Mouse (Mus musculus): ENCODE data around the gene Gcc2. TPM values are rescaled to one million over a fixed set of nuclear protein-coding genes. Genes with fewer than 3 reads are reported as not detected.
"Not testable (repeated sequence)": the region's sequence is repeated elsewhere in the genome, so short reads cannot be mapped to it uniquely, and the experiment has no call there.

Gcc2 gene
- total RNA-seq, 1 experiment from 2014 or later = 65.0 TPM

- DNase-seq = peak; percentile 98
Observed at GRCm38 (mm10) chr10:58323028-58323991, 68.0 kb downstream of the Gcc2 start, which contains the start of gene Lims1. Lims1 (plus strand) TSS chr10:58323466.

GRCm38 (mm10) chr10:58326271-58326670, 71.0 kb downstream of the Gcc2 start:
- no peak for DNase-seq

GRCm38 (mm10) chr10:58327836-58328235, 72.5 kb downstream of the Gcc2 start:
- DNase-seq = not testable (repeated sequence)

- DNase-seq = no peak
Observed at GRCm38 (mm10) chr10:58328517-58329108, 73.3 kb downstream of the Gcc2 start.

- DNase-seq = no peak
Observed at GRCm38 (mm10) chr10:58330635-58331034, 75.3 kb downstream of the Gcc2 start.

- no peak for DNase-seq
Observed at GRCm38 (mm10) chr10:58331741-58332140, 76.4 kb downstream of the Gcc2 start.

- DNase-seq = peak; percentile 20
Observed at GRCm38 (mm10) chr10:58333414-58333813, 78.1 kb downstream of the Gcc2 start.

GRCm38 (mm10) chr10:58336156-58336555, 80.9 kb downstream of the Gcc2 start:
- no peak for DNase-seq

- not testable (repeated sequence) for DNase-seq
Observed at GRCm38 (mm10) chr10:58337091-58337490, 81.8 kb downstream of the Gcc2 start.

- no peak for DNase-seq
Observed at GRCm38 (mm10) chr10:58338590-58338989, 83.3 kb downstream of the Gcc2 start.

- no peak for DNase-seq
Observed at GRCm38 (mm10) chr10:58341685-58342084, 86.4 kb downstream of the Gcc2 start.

- DNase-seq = no peak
Observed at GRCm38 (mm10) chr10:58342199-58342598, 86.9 kb downstream of the Gcc2 start.

- no peak for DNase-seq
Observed at GRCm38 (mm10) chr10:58343552-58343951, 88.3 kb downstream of the Gcc2 start.

- DNase-seq = no peak
Observed at GRCm38 (mm10) chr10:58350600-58350999, 95.3 kb downstream of the Gcc2 start.

- no peak for DNase-seq
Observed at GRCm38 (mm10) chr10:58351670-58352069, 96.4 kb downstream of the Gcc2 start.

GRCm38 (mm10) chr10:58352364-58352763, 97.1 kb downstream of the Gcc2 start:
- no peak for DNase-seq

GRCm38 (mm10) chr10:58354561-58354960, 99.3 kb downstream of the Gcc2 start:
- no peak for DNase-seq

Other genes with a start within 250 kb of the Gcc2 start
- gene AW822073, start 30.6 kb upstream of the Gcc2 start, total RNA-seq (2021) = not detected in 2 replicates
- not detected in 2 replicates for gene Duxf3, start 22.8 kb upstream of the Gcc2 start, total RNA-seq (2021)
- not detected in 2 replicates for gene Gm4981, start 18.8 kb upstream of the Gcc2 start, total RNA-seq (2021)
- 46.8 and 69.7 TPM in 2 replicates for gene Lims1, start 68.0 kb downstream of the Gcc2 start, total RNA-seq (2021)
- gene Ranbp2, start 191.4 kb downstream of the Gcc2 start, total RNA-seq (2021) = 69.2 and 73.2 TPM in 2 replicates
- 4.7 and 4.9 TPM in 2 replicates for gene Ccdc138, start 242.5 kb downstream of the Gcc2 start, total RNA-seq (2021)